Mouse (Mus musculus): ENCODE data around the gene Olfr1441.

DNA sequence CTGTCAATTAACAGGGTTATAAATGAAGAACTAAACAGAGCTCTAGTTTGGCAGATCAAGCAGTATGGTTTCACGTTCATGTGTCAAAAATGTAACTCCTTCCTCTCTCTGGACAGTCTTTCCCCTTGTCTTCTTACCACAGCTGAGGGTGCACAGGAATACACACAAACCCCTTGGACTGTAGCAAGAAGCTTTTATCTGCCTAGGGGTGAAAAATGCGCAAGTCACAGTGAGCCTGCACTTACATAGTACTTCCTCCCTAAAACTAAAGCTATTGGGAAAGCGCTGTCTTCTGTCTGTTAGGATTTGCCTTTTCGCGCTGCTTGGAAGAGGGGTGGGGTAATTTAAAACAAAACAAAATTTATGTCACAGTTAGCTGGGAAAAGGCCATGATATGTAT is 46.9 kb downstream of the Olfr1441 start:
- no peak for TF ChIP-seq CTCF (IDR thresholded peaks at IDR 0.05; ENCODE audit: extremely low read depth, insufficient read length, insufficient replicate concordance, low read depth, low read length)
- no peak for TF ChIP-seq POLR2A (IDR thresholded peaks at IDR 0.05; ENCODE audit: low read depth, low read length)

Measured in small intestine, adult 2 months (tissue).